Mouse (Mus musculus) olfactory bulb, adult 2 months (tissue): ENCODE results near the gene Slc25a42. TPM values are rescaled to one million over a fixed set of nuclear protein-coding genes. Genes with fewer than 3 reads are reported as not detected.

Source experiments
- H3K27ac ChIP-seq: fragments of 200-500 bp; 2 replicates; pipeline ENCODE4 v1.5.1; 2012; ENCODE audit warnings: low read depth, low read length; ENCODE audit not compliant: insufficient read depth
- H3K4me1 ChIP-seq: fragments of 200-500 bp; 2 replicates; pipeline ENCODE4 v1.6.1; 2012; ENCODE audit warnings: low read length; ENCODE audit not compliant: control insufficient read depth, insufficient read depth
- H3K4me3 ChIP-seq: fragments of 200-500 bp; 2 replicates; pipeline ENCODE4 v1.5.1; 2012; ENCODE audit warnings: mild to moderate bottlenecking, low read depth, low read length, moderate library complexity; ENCODE audit not compliant: insufficient read depth
- CTCF ChIP-seq: fragments of 200-500 bp; IDR thresholded peaks from 2 replicates; pipeline ENCODE4 v1.5.1; 2012; ENCODE audit warnings: low read depth, mild to moderate bottlenecking, low read length, moderate library complexity; ENCODE audit not compliant: insufficient read depth
- POLR2A ChIP-seq: fragments of 200-500 bp; IDR thresholded peaks from 2 replicates; pipeline ENCODE4 v1.6.1; 2012; ENCODE audit warnings: mild to moderate bottlenecking, low read depth, low read length, moderate library complexity; ENCODE audit not compliant: insufficient read depth
- WGBS: fragments of 180-500 bp; shearing (Covaris S2); methylation state at CpG from one replicate; pipeline ENCODE4 v1.1.7; 2018; 5-methylcytosine and 5-hydroxymethylcytosine counted together
- polyA plus RNA-seq: library from polyadenylated mRNA; stranded (reverse); fragments of >200 nt; gene quantifications from 2 replicates; pipeline ENCODE4 v1.2.4, GENCODE M21; 2012; ENCODE audit warnings: low replicate concordance; ENCODE audit not compliant: missing spikeins, insufficient read depth, insufficient read length

Slc25a42 gene
- polyA plus RNA-seq, result not detected in 2 replicates

GRCm38 (mm10) chr8:70212112-70213055, at the start of gene Slc25a42:
Gene Slc25a42, minus strand, starts transcription at chr8:70212305.
- Histone ChIP-seq H3K4me1 (peaks cover 9% of the 10 kb centered on the region), H3K4me3 (peak within 1 kb of the TSS; percentile 73), H3K27ac (peak within 1 kb of the TSS; percentile 36)
- TF ChIP-seq POLR2A, result peak; percentile 90
- no peak for TF ChIP-seq CTCF
- 1% methylated on average over 66 of the region's 66 CpGs for WGBS

- Histone ChIP-seq H3K4me3 (no peak overlapping the region), H3K27ac (no peak overlapping the region), H3K4me1 (no peaks in the 10 kb centered on the region)
- TF ChIP-seq POLR2A (no peak), CTCF (no peak)
- 77% methylated on average over 2 of the region's 2 CpGs for WGBS
These were observed 46.9 kb upstream of the Slc25a42 start for GRCm38 (mm10) chr8:70259043-70259442.

- TF ChIP-seq POLR2A, result no peak
- no peak for TF ChIP-seq CTCF
- Histone ChIP-seq H3K27ac (no peak overlapping the region), H3K4me1 (no peaks in the 10 kb centered on the region), H3K4me3 (no peak overlapping the region)
- WGBS, result 77% methylated on average over 5 of the region's 5 CpGs
These were observed 46.5 kb upstream of the Slc25a42 start for GRCm38 (mm10) chr8:70258600-70258999.

- Histone ChIP-seq H3K4me3 (no peak overlapping the region), H3K27ac (no peak overlapping the region), H3K4me1 (no peaks in the 10 kb centered on the region)
- no peak for TF ChIP-seq POLR2A
- no peak for TF ChIP-seq CTCF
- 74% methylated on average over 3 of the region's 3 CpGs for WGBS
These were observed 45.4 kb upstream of the Slc25a42 start for GRCm38 (mm10) chr8:70257456-70257855.

- TF ChIP-seq POLR2A (no peak), CTCF (no peak)
- Histone ChIP-seq H3K27ac (no peak overlapping the region), H3K4me1 (no peaks in the 10 kb centered on the region), H3K4me3 (no peak overlapping the region)
- 49% methylated on average over 1 of the region's 1 CpGs for WGBS
These were observed 42.5 kb upstream of the Slc25a42 start for GRCm38 (mm10) chr8:70254628-70255027.

GRCm38 (mm10) chr8:70247841-70248240, 35.7 kb upstream of the Slc25a42 start:
- TF ChIP-seq POLR2A (no peak), CTCF (no peak)
- Histone ChIP-seq H3K4me1 (peaks cover 11% of the 10 kb centered on the region), H3K4me3 (no peak overlapping the region), H3K27ac (no peak overlapping the region)
- WGBS, result 63% methylated on average over 3 of the region's 3 CpGs

GRCm38 (mm10) chr8:70246622-70247021, 34.5 kb upstream of the Slc25a42 start:
- peaks cover 11% of the 10 kb centered on the region for H3K4me1 ChIP-seq
- H3K27ac ChIP-seq, result no peak overlapping the region
- TF ChIP-seq POLR2A, result no peak
- no peak for TF ChIP-seq CTCF
- WGBS, result 80% methylated on average over 6 of the region's 6 CpGs
- H3K4me3 ChIP-seq, result no peak overlapping the region

- TF ChIP-seq CTCF (no peak), POLR2A (no peak)
- Histone ChIP-seq H3K27ac (no peak overlapping the region), H3K4me3 (no peak overlapping the region), H3K4me1 (peaks cover 9% of the 10 kb centered on the region)
- 90% methylated on average over 5 of the region's 5 CpGs for WGBS
These were observed 28.5 kb upstream of the Slc25a42 start for GRCm38 (mm10) chr8:70240642-70241041.

- Histone ChIP-seq H3K4me1 (no peaks in the 10 kb centered on the region), H3K4me3 (no peak overlapping the region), H3K27ac (no peak overlapping the region)
- TF ChIP-seq POLR2A (no peak), CTCF (no peak)
- 78% methylated on average over 2 of the region's 2 CpGs for WGBS
These were observed 25.7 kb upstream of the Slc25a42 start for GRCm38 (mm10) chr8:70237842-70238241.
